Mouse (Mus musculus) lung, adult 2 months (tissue): ENCODE results near the gene Cldn10. TPM values are rescaled to one million over a fixed set of nuclear protein-coding genes. Genes with fewer than 3 reads are reported as not detected.

Experiments used
- DNase-seq: peaks from one replicate; pipeline ENCODE4 v3.0.0; 2022
- H3K4me1 ChIP-seq: fragments of 200-500 bp; 2 replicates; pipeline ENCODE4 v1.6.1; 2011; ENCODE audit warnings: low read length; ENCODE audit not compliant: control insufficient read depth, insufficient read depth
- H3K4me3 ChIP-seq: fragments of 200-500 bp; replicated peaks from 2 replicates; pipeline ENCODE3; 2011; ENCODE audit warnings: low read depth, mild to moderate bottlenecking, control low read depth, low read length; ENCODE audit errors: extremely low read depth
- CTCF ChIP-seq: fragments of 200-500 bp; IDR thresholded peaks from 2 replicates; pipeline ENCODE4 v1.5.1; 2011; ENCODE audit warnings: mild to moderate bottlenecking, low read length, control low read depth; ENCODE audit not compliant: insufficient read depth
- POLR2A ChIP-seq: fragments of 200-500 bp; IDR thresholded peaks from 2 replicates; pipeline ENCODE4 v1.6.1; 2011; ENCODE audit warnings: low read depth, mild to moderate bottlenecking, control low read depth, low read length, borderline replicate concordance; ENCODE audit errors: extremely low read depth
- WGBS: fragments of 180-500 bp; shearing (Covaris S2); methylation state at CpG from one replicate; pipeline ENCODE4 v1.1.7; 2018; 5-methylcytosine and 5-hydroxymethylcytosine counted together
- polyA plus RNA-seq: library from polyadenylated mRNA; depleted of rRNA; stranded (reverse); fragments of >200 nt; gene quantifications from 2 replicates; pipeline ENCODE4 v1.2.3, GENCODE M21; 2012

Gene Cldn10
- polyA plus RNA-seq, 1 experiment: 11.8 TPM

GRCm38 (mm10) chr14:118822816-118823215 lies 35.1 kb downstream of the Cldn10 start:
- no peak for DNase-seq
- H3K4me3 ChIP-seq: no peak overlapping the region
- WGBS: 62% methylated on average over 4 of the region's 4 CpGs
- TF ChIP-seq CTCF (no peak), POLR2A (no peak)
- no peaks in the 10 kb centered on the region; the same call in 1 of the 2 replicates for H3K4me1 ChIP-seq

- no peaks in the 10 kb centered on the region; the same call in 1 of the 2 replicates for H3K4me1 ChIP-seq
- 64% methylated on average over 6 of the region's 6 CpGs for WGBS
- no peak for DNase-seq
- TF ChIP-seq CTCF: no peak
- no peak for TF ChIP-seq POLR2A
- no peak overlapping the region for H3K4me3 ChIP-seq
Observed at GRCm38 (mm10) chr14:118823313-118823712, 35.6 kb downstream of the Cldn10 start.

GRCm38 (mm10) chr14:118826346-118826745 lies 38.6 kb downstream of the Cldn10 start:
- WGBS: 59% methylated on average over 8 of the region's 8 CpGs
- Histone ChIP-seq H3K4me3 (no peak overlapping the region), H3K4me1 (no peaks in the 10 kb centered on the region; the same call in 1 of the 2 replicates)
- TF ChIP-seq CTCF (no peak), POLR2A (no peak)
- DNase-seq: no peak

GRCm38 (mm10) chr14:118827283-118827904 lies 39.7 kb downstream of the Cldn10 start:
- 42% methylated on average over 7 of the region's 7 CpGs for WGBS
- TF ChIP-seq CTCF (no peak), POLR2A (no peak)
- no peak overlapping the region for H3K4me3 ChIP-seq
- H3K4me1 ChIP-seq: no peaks in the 10 kb centered on the region; the same call in 1 of the 2 replicates
- no peak for DNase-seq

GRCm38 (mm10) chr14:118829331-118830095 lies 41.8 kb downstream of the Cldn10 start:
- H3K4me1 ChIP-seq: no peaks in the 10 kb centered on the region; the same call in 1 of the 2 replicates
- DNase-seq: no peak
- H3K4me3 ChIP-seq: no peak overlapping the region
- TF ChIP-seq POLR2A: no peak
- no peak for TF ChIP-seq CTCF
- 89% methylated on average over 11 of the region's 11 CpGs for WGBS

GRCm38 (mm10) chr14:118831597-118831996 lies 43.9 kb downstream of the Cldn10 start:
- no peaks in the 10 kb centered on the region for H3K4me1 ChIP-seq
- no peak for DNase-seq
- TF ChIP-seq POLR2A: no peak
- TF ChIP-seq CTCF: no peak
- 71% methylated on average over 4 of the region's 4 CpGs for WGBS
- no peak overlapping the region for H3K4me3 ChIP-seq

- no peak for TF ChIP-seq CTCF
- no peak for DNase-seq
- 84% methylated on average over 6 of the region's 6 CpGs for WGBS
- Histone ChIP-seq H3K4me1 (no peaks in the 10 kb centered on the region), H3K4me3 (no peak overlapping the region)
Observed at GRCm38 (mm10) chr14:118833241-118833640, 45.5 kb downstream of the Cldn10 start.

GRCm38 (mm10) chr14:118834313-118834712 lies 46.6 kb downstream of the Cldn10 start:
- TF ChIP-seq CTCF (no peak), POLR2A (no peak)
- WGBS: 8% methylated on average over 7 of the region's 7 CpGs
- no peak for DNase-seq
- H3K4me1 ChIP-seq: no peaks in the 10 kb centered on the region
- H3K4me3 ChIP-seq: no peak overlapping the region

- WGBS: 82% methylated on average over 11 of the region's 11 CpGs
- no peak for DNase-seq
- H3K4me1 ChIP-seq: no peaks in the 10 kb centered on the region
- H3K4me3 ChIP-seq: no peak overlapping the region
- TF ChIP-seq POLR2A: no peak
- no peak for TF ChIP-seq CTCF
Observed at GRCm38 (mm10) chr14:118836145-118836544, 48.4 kb downstream of the Cldn10 start.

GRCm38 (mm10) chr14:118836754-118837153 lies 49.0 kb downstream of the Cldn10 start:
- Histone ChIP-seq H3K4me1 (no peaks in the 10 kb centered on the region), H3K4me3 (no peak overlapping the region)
- TF ChIP-seq CTCF (no peak), POLR2A (no peak)
- WGBS: 89% methylated on average over 7 of the region's 7 CpGs
- DNase-seq: no peak
